Mouse (Mus musculus) intestine, embryonic 14.5 days (tissue): ENCODE measurements at regions not wholly inside any gene's neighbourhood (a gene's known extent, or its start where the extent isn't known, plus 50 kb on each side); places are given as distances from the start of the nearest gene placed in this dataset.

Experiments used
- ATAC-seq: fragments of 200-750 bp; cut with Nextera tagmentation; replicated peaks from 2 replicates; pipeline ENCODE4 v1.8.0; 2017; ENCODE audit warnings: low read depth, moderate number of reproducible peaks, moderate TSS enrichment, moderate library complexity; ENCODE audit not compliant: low FRiP score, low TSS enrichment
- DNase-seq: peaks from one replicate; pipeline ENCODE4 v3.0.0-alpha.2; 2018; ENCODE audit warnings: low spot score
- H3K27ac ChIP-seq: fragments of 300-500 bp; sonication (generic); 2 replicates; pipeline ENCODE4 v1.5.1; 2014; ENCODE audit warnings: low read depth, mild to moderate bottlenecking, control low read depth
- H3K27me3 ChIP-seq: fragments of 300-500 bp; sonication (generic); replicated peaks from 2 replicates; pipeline ENCODE4 v1.6.1; 2014; ENCODE audit warnings: low read length, control low read depth; ENCODE audit not compliant: control insufficient read depth, insufficient read depth
- H3K36me3 ChIP-seq: fragments of 300-500 bp; sonication (generic); 2 replicates; pipeline ENCODE4 v1.6.1; 2014; ENCODE audit warnings: low read length, control low read depth; ENCODE audit not compliant: control insufficient read depth, insufficient read depth
- H3K4me1 ChIP-seq: fragments of 300-500 bp; sonication (generic); replicated peaks from 2 replicates; pipeline ENCODE4 v1.6.1; 2014; ENCODE audit warnings: low read length, control low read depth, mixed read lengths; ENCODE audit not compliant: control insufficient read depth, insufficient read depth
- H3K4me2 ChIP-seq: fragments of 300-500 bp; sonication (generic); 2 replicates; pipeline ENCODE4 v1.6.1; 2014; ENCODE audit warnings: low read length
- H3K4me3 ChIP-seq: fragments of 300-500 bp; sonication (generic); 2 replicates; pipeline ENCODE4 v1.5.1; 2014; ENCODE audit warnings: low read depth, low read length, control low read depth, mixed read lengths
- H3K9ac ChIP-seq: fragments of 300-500 bp; sonication (generic); 2 replicates; pipeline ENCODE4 v1.6.1; 2014; ENCODE audit warnings: mild to moderate bottlenecking, low read length
- H3K9me3 ChIP-seq: fragments of 300-500 bp; sonication (generic); 2 replicates; pipeline ENCODE4 v1.6.1; 2016; ENCODE audit warnings: low read length, control low read depth; ENCODE audit not compliant: control insufficient read depth
- WGBS: fragments of 180-500 bp; shearing (Covaris S2); extraction: QIAGEN DNeasy Blood & Tissue Kit; methylation state at CpG from one replicate; pipeline ENCODE4 v1.1.7; 2014; 5-methylcytosine and 5-hydroxymethylcytosine counted together

DNA sequence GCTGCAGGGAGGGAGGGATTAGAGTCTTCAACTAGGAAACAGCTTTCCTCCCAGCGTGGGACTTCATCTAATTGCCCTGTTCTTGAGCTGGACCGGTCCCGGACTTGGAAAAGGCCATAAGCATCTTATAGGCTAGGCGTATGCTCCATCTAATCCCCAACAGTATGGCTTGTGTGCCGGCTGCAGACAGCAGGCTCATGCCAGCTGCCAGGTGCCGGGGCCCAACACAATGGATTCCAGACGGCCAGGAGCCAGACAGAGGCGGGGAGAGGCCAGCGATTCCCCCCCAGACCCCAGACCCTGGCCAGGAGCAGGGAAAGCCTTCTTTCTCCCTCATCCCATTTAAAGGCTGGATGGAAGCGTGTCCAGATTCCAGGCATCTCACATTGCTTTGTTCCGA is 198.4 kb upstream of the Rreb1 start:
- Histone ChIP-seq H3K9ac (no peak overlapping the region), H3K9me3 (no peaks in the 10 kb centered on the region), H3K36me3 (no peaks in the 10 kb centered on the region), H3K4me2 (no peak overlapping the region), H3K27ac (no peak overlapping the region), H3K4me3 (no peak overlapping the region), H3K4me1 (no peaks in the 10 kb centered on the region), H3K27me3 (no peaks in the 10 kb centered on the region)
- ATAC-seq (no peak), DNase-seq (no peak)
- 65% methylated on average over 11 of the region's 11 CpGs for WGBS

DNA sequence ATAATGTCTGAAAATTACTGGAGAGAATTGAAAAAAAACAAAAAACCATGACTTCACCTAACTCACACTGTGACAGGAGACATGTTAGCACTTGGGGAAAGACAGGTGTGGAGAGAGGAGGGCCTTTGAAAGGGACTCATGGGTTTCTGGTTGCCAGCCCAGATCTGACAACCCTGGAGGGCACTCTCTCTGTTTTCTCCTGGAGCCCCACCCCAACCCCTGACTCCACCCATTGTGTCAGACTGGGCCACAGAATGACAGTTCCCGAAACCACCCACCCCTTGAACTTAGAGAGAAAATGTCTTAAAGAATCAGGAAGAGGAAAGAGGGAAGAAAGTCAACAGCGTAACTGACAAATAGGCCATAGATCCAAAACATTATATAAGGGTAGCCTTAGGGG is 197.4 kb upstream of the Rreb1 start:
- Histone ChIP-seq H3K27ac (no peak overlapping the region), H3K9ac (no peak overlapping the region), H3K4me1 (no peaks in the 10 kb centered on the region), H3K9me3 (no peaks in the 10 kb centered on the region), H3K27me3 (no peaks in the 10 kb centered on the region), H3K4me3 (no peak overlapping the region), H3K4me2 (no peak overlapping the region), H3K36me3 (no peaks in the 10 kb centered on the region)
- 87% methylated on average over 2 of the region's 2 CpGs for WGBS
- ATAC-seq (no peak), DNase-seq (no peak)

DNA sequence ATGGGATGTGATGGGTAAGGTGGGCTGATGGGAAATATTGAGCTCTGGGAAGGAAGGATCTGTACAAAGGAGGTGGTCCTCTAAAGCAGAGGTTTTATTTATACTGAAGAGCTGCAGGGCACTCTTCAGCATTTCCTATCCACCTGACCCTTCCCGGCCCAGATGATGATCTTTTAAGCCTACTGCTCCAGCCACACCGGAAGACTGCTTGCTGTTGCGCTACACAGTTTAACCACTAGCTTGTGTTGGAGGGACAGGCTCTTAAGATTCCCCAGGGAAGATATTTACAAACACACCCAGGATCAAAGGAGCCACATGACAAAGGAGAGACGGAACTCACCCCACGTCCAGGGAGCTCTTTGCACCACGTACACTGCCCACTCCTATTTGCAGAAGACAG is 196.8 kb upstream of the Rreb1 start:
- Histone ChIP-seq H3K4me1 (no peaks in the 10 kb centered on the region), H3K27ac (no peak overlapping the region), H3K9ac (no peak overlapping the region), H3K9me3 (no peaks in the 10 kb centered on the region), H3K36me3 (no peaks in the 10 kb centered on the region), H3K4me3 (no peak overlapping the region), H3K4me2 (no peak overlapping the region), H3K27me3 (no peaks in the 10 kb centered on the region)
- WGBS = 36% methylated on average over 6 of the region's 6 CpGs
- ATAC-seq = no peak
- DNase-seq = no peak

- Histone ChIP-seq H3K9me3 (no peaks in the 10 kb centered on the region), H3K36me3 (no peaks in the 10 kb centered on the region), H3K4me3 (no peak overlapping the region), H3K4me1 (no peaks in the 10 kb centered on the region), H3K9ac (no peak overlapping the region), H3K27ac (no peak overlapping the region), H3K27me3 (no peaks in the 10 kb centered on the region), H3K4me2 (no peak overlapping the region)
- 68% methylated on average over 5 of the region's 5 CpGs for WGBS
- ATAC-seq = no peak
- no peak for DNase-seq
Measured at GRCm38 (mm10) chr13:37585476-37585875, 192.7 kb upstream of the Rreb1 start.

DNA sequence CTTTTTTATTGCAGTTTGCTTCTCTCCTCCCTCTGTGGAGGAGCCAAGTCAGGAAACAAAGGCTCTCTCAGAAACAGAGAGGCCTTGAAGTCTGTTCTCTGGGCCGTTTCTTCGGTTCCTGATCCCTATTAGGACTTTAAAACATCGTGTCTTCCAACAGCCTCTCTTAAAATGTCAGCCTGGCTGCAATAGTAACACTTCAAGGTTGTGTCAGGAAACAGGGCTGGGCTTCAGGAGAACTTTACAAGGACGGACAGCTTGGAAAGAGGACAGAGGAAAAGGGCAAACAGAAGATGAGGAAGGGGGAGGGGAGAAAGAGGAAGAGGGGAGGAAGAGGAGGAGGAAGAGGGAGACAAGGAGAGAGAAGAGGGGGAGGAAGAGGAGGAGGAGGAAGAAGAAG is 191.7 kb upstream of the Rreb1 start:
- 39% methylated on average over 4 of the region's 4 CpGs for WGBS
- no peaks in the 10 kb centered on the region for H3K36me3 ChIP-seq
- no peak overlapping the region for H3K27ac ChIP-seq
- H3K4me2 ChIP-seq = no peak overlapping the region
- no peaks in the 10 kb centered on the region for H3K4me1 ChIP-seq
- no peak overlapping the region for H3K4me3 ChIP-seq
- ATAC-seq (no peak), DNase-seq (no peak)
- H3K9ac ChIP-seq = no peak overlapping the region
- H3K9me3 ChIP-seq = no peaks in the 10 kb centered on the region
- no peaks in the 10 kb centered on the region for H3K27me3 ChIP-seq

DNA sequence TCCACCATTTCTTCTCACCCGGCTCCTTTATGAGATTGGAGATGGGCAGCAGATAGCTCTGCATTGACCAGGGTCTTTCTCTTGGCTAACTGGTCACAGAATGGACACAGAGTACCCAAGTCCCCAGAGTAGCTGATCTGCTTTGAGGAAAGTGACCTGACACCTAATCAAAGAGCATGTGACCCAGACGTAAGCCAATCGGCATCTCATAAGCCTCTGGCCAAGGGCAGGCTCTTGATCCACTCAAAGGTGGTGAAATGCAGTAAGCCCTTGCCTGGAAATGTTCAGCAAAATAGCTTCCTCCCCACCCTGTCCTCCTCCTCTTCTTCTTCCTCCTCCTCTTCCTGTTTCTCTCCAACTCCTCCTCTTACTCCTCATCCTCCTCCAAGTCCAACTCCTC is 190.3 kb upstream of the Rreb1 start:
- Histone ChIP-seq H3K4me2 (no peak overlapping the region), H3K4me1 (no peaks in the 10 kb centered on the region), H3K4me3 (no peak overlapping the region), H3K9me3 (no peaks in the 10 kb centered on the region), H3K27me3 (no peaks in the 10 kb centered on the region), H3K27ac (no peak overlapping the region), H3K9ac (no peak overlapping the region), H3K36me3 (no peaks in the 10 kb centered on the region)
- 89% methylated on average over 3 of the region's 3 CpGs for WGBS
- ATAC-seq = no peak
- no peak for DNase-seq

- Histone ChIP-seq H3K4me3 (no peak overlapping the region), H3K4me1 (no peaks in the 10 kb centered on the region), H3K27ac (no peak overlapping the region), H3K9ac (no peak overlapping the region), H3K27me3 (no peaks in the 10 kb centered on the region), H3K36me3 (no peaks in the 10 kb centered on the region), H3K4me2 (no peak overlapping the region), H3K9me3 (no peaks in the 10 kb centered on the region)
- DNase-seq (no peak), ATAC-seq (no peak)
- 82% methylated on average over 8 of the region's 8 CpGs for WGBS
Measured at GRCm38 (mm10) chr13:37588528-37589176, 189.5 kb upstream of the Rreb1 start.

DNA sequence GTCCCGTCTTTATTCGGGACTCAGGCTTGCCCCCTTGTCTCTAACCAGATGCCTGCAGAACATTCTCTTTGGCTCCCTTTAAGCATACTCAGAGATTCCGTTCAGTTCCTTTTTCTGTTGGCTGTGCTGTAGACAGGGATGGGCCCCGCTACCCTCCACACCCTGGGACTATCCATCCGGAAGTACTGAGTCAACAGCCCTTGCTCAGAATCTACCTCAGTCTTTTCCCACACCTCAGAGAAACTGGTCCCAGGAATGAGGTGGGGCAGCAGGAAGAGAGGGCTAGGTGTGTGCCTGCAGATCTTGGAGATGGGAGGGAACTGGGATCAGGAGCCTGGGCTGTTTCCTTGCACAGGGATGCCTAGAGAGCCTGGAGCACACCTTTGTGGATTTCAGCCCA is 186.1 kb upstream of the Rreb1 start:
- Histone ChIP-seq H3K4me1 (no peaks in the 10 kb centered on the region), H3K4me3 (no peak overlapping the region), H3K27ac (no peak overlapping the region), H3K36me3 (no peaks in the 10 kb centered on the region), H3K4me2 (no peak overlapping the region), H3K9me3 (no peaks in the 10 kb centered on the region), H3K27me3 (no peaks in the 10 kb centered on the region), H3K9ac (no peak overlapping the region)
- no peak for DNase-seq
- 62% methylated on average over 5 of the region's 5 CpGs for WGBS
- ATAC-seq = 0 out of 2 replicates have a peak, but pooled peaks have one; percentile 55

GRCm38 (mm10) chr13:37595196-37595595 is 183.0 kb upstream of the Rreb1 start:
- Histone ChIP-seq H3K27me3 (no peaks in the 10 kb centered on the region), H3K9ac (no peak overlapping the region), H3K27ac (no peak overlapping the region), H3K4me3 (no peak overlapping the region), H3K4me1 (no peaks in the 10 kb centered on the region; the same call in 1 of the 2 replicates), H3K4me2 (no peak overlapping the region), H3K9me3 (no peaks in the 10 kb centered on the region), H3K36me3 (no peaks in the 10 kb centered on the region)
- 42% methylated on average over 8 of the region's 8 CpGs for WGBS
- ATAC-seq = no peak
- DNase-seq = no peak
